Mouse (Mus musculus) bone marrow macrophage, adult 2 months (primary cell): ENCODE data around the gene Nmnat2. TPM values are rescaled to one million over a fixed set of nuclear protein-coding genes. Genes with fewer than 3 reads are reported as not detected.

Experiments used
- H3K27ac ChIP-seq: 2 replicates; pipeline ENCODE4 v1.5.1; 2012; ENCODE audit warnings: low read depth, low read length; ENCODE audit not compliant: insufficient read depth
- H3K4me1 ChIP-seq: 2 replicates; pipeline ENCODE4 v1.6.1; 2012; ENCODE audit warnings: low read length; ENCODE audit not compliant: control insufficient read depth, insufficient read depth
- H3K4me3 ChIP-seq: 2 replicates; pipeline ENCODE4 v1.5.1; 2012; ENCODE audit warnings: mild to moderate bottlenecking, low read length, moderate library complexity; ENCODE audit not compliant: insufficient read depth
- CTCF ChIP-seq: IDR thresholded peaks from 2 replicates; pipeline ENCODE4 v1.5.1; 2012; ENCODE audit warnings: low read depth, mild to moderate bottlenecking, low read length, moderate library complexity
- POLR2A ChIP-seq: IDR thresholded peaks from 2 replicates; pipeline ENCODE4 v1.6.1; 2012; ENCODE audit warnings: mild to moderate bottlenecking, low read depth, low read length, borderline replicate concordance
- polyA plus RNA-seq: library from polyadenylated mRNA; stranded (reverse); fragments of >200 nt; gene quantifications from 2 replicates; pipeline ENCODE4 v1.2.4, GENCODE M21; 2012; ENCODE audit not compliant: missing spikeins, insufficient read depth, insufficient read length

Gene Nmnat2
- polyA plus RNA-seq, 1 experiment = not detected

DNA sequence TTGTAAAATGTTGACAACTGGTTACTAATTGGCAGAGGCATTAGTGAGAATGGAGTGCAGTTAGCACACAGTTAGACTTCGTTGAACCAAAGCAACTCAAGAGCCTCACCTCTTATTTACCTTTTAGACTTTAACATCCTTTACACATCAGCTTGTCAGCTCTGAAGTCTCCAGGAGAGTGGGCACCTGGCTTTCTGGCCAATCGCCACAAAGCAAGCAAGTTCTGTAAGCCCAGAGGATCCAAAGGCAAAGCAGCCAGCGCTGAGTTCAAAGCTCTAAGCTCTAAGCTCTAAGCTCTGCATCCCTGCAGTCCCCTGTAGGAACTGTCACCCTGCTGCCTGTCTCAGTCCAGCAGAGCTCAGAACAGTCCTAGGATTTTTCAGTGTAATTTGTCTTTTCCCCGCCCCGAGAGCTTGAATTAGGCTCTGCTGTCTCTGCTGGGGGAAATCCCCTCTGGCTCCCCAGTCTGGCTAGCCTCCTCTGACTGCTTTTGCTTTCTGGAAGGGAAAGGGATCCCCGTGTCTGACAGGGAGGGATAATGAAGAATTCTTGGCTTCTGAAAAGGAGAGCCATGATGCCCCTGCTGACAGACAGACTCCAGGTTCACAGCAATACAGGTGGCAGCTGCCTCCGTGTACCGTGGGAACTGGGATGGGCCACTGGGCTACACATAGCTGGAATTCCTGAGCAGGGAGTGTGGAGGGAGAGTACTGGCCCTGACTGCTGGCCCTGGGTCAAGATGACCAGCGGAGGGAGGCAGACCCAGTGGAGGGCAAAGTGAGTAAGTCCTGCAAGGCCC lies 136.8 kb downstream of the Nmnat2 start:
- no peak overlapping the region for H3K4me3 ChIP-seq
- TF ChIP-seq CTCF (no peak), POLR2A (no peak)
- H3K4me1 ChIP-seq = peaks cover 6% of the 10 kb centered on the region
- no peak overlapping the region for H3K27ac ChIP-seq

DNA sequence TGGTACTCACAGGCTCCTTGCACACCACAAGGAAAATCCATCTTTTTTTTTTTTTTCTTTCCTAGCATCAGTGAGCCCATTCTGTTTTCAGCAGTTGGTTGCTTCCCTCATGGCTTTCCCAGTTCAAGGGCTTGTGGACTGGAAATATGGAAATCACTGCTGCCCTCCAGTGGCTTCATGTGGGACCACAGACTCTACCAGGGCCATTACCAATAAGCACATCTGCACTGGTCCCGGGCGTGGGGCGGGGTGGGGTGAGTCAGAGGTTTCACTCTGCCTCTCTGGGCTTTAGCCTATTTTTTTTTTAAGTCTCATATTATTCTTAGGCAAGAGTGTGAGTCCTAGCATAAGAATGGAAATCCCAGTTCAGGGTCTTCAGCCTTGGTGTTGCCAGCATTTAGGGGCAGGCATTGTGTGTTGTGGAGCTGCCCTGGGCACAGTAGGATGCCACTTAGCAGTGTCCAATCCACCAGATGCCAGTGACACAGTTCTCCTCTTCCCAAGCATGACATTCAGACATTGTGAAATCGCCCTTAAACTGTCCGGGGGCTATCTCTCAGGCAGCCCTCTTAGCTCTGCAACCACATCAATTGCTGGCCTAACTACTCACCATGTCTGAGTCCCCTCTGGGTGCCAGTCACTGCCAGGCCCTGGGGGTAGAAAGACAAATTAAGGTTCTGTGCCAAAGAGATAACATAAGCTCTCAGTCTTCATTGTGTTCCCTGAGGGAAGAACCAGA lies 137.6 kb downstream of the Nmnat2 start:
- Histone ChIP-seq H3K27ac (no peak overlapping the region), H3K4me3 (no peak overlapping the region), H3K4me1 (peaks cover 6% of the 10 kb centered on the region)
- TF ChIP-seq CTCF (peak; percentile 33; the same call in 1 of the 2 replicates), POLR2A (no peak)

DNA sequence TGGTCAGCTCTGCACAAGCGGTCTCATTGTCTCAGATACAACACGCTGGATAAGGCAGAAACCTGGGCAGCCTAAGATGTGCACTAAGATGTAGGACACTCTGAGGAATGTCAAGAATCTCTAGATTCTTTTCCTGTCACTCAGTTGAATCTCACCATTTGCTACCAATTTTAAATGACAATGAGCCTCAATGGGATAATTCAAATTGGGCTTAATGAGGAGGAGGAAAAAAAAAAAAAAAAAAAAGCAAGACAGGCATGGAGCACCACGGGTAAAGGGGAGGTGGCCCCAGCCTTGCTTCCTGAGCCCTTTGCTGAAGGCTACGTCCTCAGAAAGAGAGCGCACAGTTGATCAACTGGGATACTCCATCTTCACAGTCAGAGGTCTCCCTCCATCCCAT lies 138.4 kb downstream of the Nmnat2 start:
- TF ChIP-seq POLR2A (no peak), CTCF (no peak)

DNA sequence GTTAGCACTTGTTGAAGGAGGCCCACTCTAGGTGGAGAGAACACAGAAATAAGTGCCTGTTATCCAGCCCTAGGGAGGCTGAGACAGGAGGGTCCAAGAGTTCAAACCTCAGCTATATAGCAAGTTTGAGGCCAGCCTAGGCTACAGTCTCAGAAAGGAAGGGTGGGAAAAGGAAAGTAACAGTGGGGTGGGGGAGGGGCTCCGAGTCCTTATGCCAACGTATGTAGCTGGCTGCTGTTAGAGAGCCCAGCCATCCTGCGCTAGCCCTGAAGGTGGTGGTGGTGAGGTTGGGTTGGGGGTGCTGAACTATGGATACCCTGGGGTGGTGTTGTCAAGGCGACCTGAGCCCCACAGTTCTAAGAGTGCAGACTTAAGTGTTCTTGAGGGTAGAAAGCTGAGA lies 138.8 kb downstream of the Nmnat2 start:
- Histone ChIP-seq H3K27ac (no peak overlapping the region), H3K4me3 (no peak overlapping the region), H3K4me1 (peaks cover 6% of the 10 kb centered on the region)
- TF ChIP-seq POLR2A (no peak), CTCF (no peak)

More for the DNA sequence above, 138.4 kb downstream of the Nmnat2 start:
- H3K4me3 ChIP-seq = no peak overlapping the region
- peaks cover 6% of the 10 kb centered on the region for H3K4me1 ChIP-seq
- H3K27ac ChIP-seq = no peak overlapping the region

DNA sequence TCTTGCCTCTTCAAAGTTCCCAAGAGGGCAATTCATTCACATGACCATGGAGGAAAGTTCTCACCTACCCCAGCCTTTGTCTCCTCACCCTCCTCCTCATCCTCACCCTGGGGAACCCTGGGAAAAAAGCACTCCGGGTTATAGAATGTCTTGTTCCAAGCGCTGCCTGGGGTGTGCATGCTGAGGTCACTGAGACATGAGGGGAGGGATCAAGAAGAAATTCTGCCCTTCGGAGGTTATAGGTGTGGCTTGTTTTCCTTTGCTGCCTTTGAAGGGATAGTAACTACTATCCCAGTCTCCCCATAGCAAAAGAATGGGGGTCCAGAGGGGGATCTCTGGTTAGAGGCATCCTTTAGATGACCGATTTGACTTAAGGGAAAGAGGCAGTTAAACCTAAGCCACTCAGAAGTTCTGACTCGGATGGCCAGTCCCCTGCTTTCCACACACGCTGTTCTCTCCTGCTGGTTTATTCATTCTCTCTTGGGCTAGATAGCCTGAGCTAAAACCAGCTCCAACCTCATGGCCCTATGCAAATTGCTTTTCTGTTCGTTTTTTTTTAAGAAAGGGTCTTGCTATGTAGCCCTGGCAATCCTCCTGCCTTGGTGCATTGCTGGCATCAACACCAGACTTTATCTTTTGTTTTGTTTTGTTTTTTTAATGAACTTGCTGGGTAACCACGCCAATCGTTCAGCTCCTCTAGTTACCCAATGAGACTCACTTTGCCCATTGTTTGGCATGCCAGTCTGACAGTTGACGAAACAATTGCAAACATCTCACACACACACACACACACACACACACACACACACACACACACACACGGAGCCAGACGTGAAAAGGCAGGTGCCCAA lies 139.7 kb downstream of the Nmnat2 start:
- no peak for TF ChIP-seq POLR2A
- no peak for TF ChIP-seq CTCF
- no peak overlapping the region for H3K4me3 ChIP-seq
- peaks cover 6% of the 10 kb centered on the region for H3K4me1 ChIP-seq
- no peak overlapping the region for H3K27ac ChIP-seq

DNA sequence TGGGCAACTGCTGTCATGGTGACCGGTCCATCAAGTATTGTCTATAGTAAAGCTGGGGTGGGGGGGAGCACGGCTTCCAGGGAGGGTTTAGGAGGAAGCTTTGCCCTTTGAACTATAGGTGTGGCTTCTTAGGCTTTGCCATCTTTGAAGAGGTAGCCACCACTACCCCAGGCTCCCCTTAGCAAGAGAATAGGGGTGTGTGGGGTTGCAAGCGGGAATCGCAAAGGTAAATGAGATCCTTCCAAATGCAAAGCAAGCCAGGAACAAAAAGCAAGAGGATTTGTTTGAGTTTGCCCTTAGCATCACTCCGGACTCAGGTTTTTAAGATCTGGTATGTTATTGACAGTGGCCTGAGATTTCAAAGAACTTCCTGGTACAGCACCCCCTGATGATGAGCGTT lies 140.5 kb downstream of the Nmnat2 start:
- no peak overlapping the region for H3K4me3 ChIP-seq
- no peaks in the 10 kb centered on the region for H3K4me1 ChIP-seq
- TF ChIP-seq POLR2A = no peak
- TF ChIP-seq CTCF = no peak
- no peak overlapping the region for H3K27ac ChIP-seq

DNA sequence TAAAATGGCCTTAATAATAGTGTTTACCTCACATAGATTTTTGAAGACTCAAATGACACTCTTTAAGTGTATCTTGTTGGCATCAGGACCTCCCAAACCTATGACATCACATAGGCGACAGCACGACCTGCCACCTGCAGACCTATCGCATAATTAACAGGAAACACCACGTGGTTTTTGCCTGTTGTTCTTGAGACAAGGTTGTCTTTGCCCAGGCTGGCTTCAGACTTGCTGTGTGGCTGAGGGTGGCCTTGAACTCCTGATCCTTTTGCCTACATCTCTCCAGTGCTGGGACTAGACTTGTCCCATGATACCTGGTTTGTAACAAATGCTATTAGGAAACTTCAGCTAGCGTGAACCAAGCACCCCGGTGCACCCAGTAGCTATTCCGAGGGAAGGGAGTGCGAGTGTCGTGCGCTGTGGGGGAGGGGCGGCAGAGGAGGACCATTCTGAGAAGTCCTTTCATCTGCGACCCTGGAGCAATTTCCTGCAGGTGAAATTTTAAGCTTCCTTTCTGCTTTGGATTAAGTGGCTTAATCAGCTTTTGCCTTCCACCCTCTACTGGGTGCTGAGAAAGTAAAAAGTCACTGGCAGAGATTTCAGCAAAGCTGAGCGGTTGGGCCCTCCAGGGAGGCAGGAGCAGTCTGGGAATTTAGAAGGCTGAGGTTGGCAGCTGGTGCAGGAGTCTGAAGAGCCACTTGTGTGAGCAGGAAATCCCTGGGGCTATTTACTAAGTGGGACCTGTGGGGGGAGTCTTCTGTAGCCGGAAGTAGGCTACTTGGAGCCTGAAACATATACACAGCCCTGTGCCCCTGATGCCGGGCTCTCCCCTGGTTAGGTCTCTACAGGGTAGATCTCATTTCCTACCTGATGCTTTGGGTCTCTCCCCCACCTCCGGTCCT lies 141.3 kb downstream of the Nmnat2 start:
- H3K4me1 ChIP-seq = no peaks in the 10 kb centered on the region
- no peak overlapping the region for H3K4me3 ChIP-seq
- TF ChIP-seq CTCF = no peak
- no peak for TF ChIP-seq POLR2A
- H3K27ac ChIP-seq = no peak overlapping the region

DNA sequence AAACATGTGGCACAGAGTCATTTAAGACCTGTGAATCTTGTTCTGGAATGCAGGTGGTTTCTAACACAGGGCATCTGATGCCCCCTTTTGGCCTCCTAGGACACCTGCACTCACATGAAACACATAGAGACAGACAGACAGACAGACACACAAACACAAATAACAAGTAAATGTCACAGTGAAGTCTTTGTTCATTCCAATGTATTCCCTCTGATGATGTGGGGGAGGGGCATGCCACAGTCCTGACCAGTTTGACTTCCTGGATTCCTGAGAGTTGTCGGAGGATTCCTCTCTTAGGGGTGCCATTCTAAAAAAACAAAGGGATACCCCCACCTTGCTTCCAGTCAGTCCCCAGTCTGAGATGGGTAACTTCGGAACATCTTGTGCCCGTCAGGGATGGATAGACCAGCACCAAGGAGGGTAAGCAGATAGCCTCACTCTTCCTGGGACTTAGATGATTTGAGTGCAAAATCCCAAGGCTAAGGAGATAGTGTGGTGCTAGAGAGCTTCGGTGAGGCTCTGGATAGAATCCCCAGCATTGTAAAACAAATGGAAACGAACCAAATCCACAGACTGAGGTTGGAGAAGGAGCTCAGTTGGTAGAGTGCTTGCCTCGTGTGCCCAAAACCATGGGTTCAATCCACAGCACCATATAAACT lies 142.4 kb downstream of the Nmnat2 start:
- H3K4me1 ChIP-seq = no peaks in the 10 kb centered on the region
- H3K4me3 ChIP-seq = no peak overlapping the region
- TF ChIP-seq CTCF (no peak), POLR2A (no peak)
- H3K27ac ChIP-seq = no peak overlapping the region
